Mouse (Mus musculus) ES-E14 (cell line): ENCODE data around the gene Ccdc183.

Experiments
- CHD2 ChIP-seq: IDR thresholded peaks from 2 replicates; pipeline ENCODE4 v1.6.1; 2014; ENCODE audit warnings: mild to moderate bottlenecking, low read depth, low read length, inconsistent platforms
- HCFC1 ChIP-seq: IDR thresholded peaks from 2 replicates; pipeline ENCODE4 v1.6.1; 2012; ENCODE audit warnings: low read length, inconsistent platforms, borderline replicate concordance; ENCODE audit not compliant: insufficient read depth
- MAFK ChIP-seq: IDR thresholded peaks from 2 replicates; pipeline ENCODE4 v1.6.1; 2014; ENCODE audit warnings: mild to moderate bottlenecking, low read depth, low read length, inconsistent platforms; ENCODE audit not compliant: insufficient read depth
- ZNF384 ChIP-seq: IDR thresholded peaks from 2 replicates; pipeline ENCODE4 v1.6.1; 2012; ENCODE audit warnings: low read depth, low read length, inconsistent platforms

DNA sequence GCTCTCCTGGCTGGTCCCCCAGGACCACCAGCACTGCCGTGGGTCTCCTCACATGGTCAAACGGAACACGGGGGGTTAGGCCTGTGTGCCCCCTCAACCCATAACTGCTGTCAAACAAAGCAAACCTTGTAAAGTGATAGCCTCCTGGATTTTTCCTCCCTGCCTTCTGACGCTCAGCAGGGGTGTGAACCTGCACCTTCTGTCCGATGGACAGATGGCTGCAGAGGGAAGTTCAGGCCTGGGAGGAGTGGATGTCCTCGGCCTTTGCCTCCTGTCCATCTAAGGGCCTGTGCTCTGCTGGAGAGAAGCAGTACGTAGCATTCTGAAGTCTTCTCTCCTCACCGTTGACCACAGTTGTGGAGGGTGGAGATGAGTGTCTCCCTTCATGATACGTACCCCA is 55.5 kb downstream of the Ccdc183 start:
- TF ChIP-seq MAFK (no peak), ZNF384 (no peak), HCFC1 (no peak), CHD2 (no peak)
